Mouse (Mus musculus): ENCODE data around the gene Dag1.

The Dag1 gene

GRCm38 (mm10) chr9:108273485-108273884, 9.7 kb upstream of the Dag1 start:
- no peak for DNase-seq (ENCODE audit: low spot score)

- DNase-seq (ENCODE audit: low spot score) = no peak
Measured at GRCm38 (mm10) chr9:108272691-108273090, 8.9 kb upstream of the Dag1 start.

GRCm38 (mm10) chr9:108271941-108272340, 8.2 kb upstream of the Dag1 start:
- DNase-seq (ENCODE audit: low spot score) = no peak

GRCm38 (mm10) chr9:108268701-108269100, 4.9 kb upstream of the Dag1 start:
- peak; percentile 48 for DNase-seq (ENCODE audit: low spot score)

- DNase-seq (ENCODE audit: low spot score) = peak; percentile 44
Measured at GRCm38 (mm10) chr9:108267691-108268090, 3.9 kb upstream of the Dag1 start.

- DNase-seq (ENCODE audit: low spot score) = no peak
Measured at GRCm38 (mm10) chr9:108266261-108266935, 2.6 kb upstream of the Dag1 start.

GRCm38 (mm10) chr9:108264191-108264921, 598 bp upstream of the Dag1 start:
- DNase-seq (ENCODE audit: low spot score) = peak; percentile 75

GRCm38 (mm10) chr9:108263131-108263681, 552 bp downstream of the Dag1 start:
- no peak for DNase-seq (ENCODE audit: low spot score)

- DNase-seq (ENCODE audit: low spot score) = no peak
Measured at GRCm38 (mm10) chr9:108262494-108263049, 1.2 kb downstream of the Dag1 start.

- DNase-seq (ENCODE audit: low spot score) = no peak
Measured at GRCm38 (mm10) chr9:108261865-108262264, 1.9 kb downstream of the Dag1 start.

GRCm38 (mm10) chr9:108260526-108260925, 3.2 kb downstream of the Dag1 start:
- DNase-seq (ENCODE audit: low spot score) = no peak

- no peak for DNase-seq (ENCODE audit: low spot score)
Measured at GRCm38 (mm10) chr9:108252766-108253165, 11.0 kb downstream of the Dag1 start.

GRCm38 (mm10) chr9:108251877-108252276, 11.9 kb downstream of the Dag1 start:
- no peak for DNase-seq (ENCODE audit: low spot score)

GRCm38 (mm10) chr9:108248957-108249356, 14.8 kb downstream of the Dag1 start:
- DNase-seq (ENCODE audit: low spot score) = no peak

GRCm38 (mm10) chr9:108244984-108245383, 18.8 kb downstream of the Dag1 start:
- DNase-seq (ENCODE audit: low spot score) = no peak

GRCm38 (mm10) chr9:108244540-108244939, 19.2 kb downstream of the Dag1 start:
- no peak for DNase-seq (ENCODE audit: low spot score)

GRCm38 (mm10) chr9:108239951-108240350, 23.8 kb downstream of the Dag1 start:
- DNase-seq (ENCODE audit: low spot score) = no peak

- no peak for DNase-seq (ENCODE audit: low spot score)
Measured at GRCm38 (mm10) chr9:108238831-108239230, 24.9 kb downstream of the Dag1 start.

GRCm38 (mm10) chr9:108238402-108238801, 25.4 kb downstream of the Dag1 start:
- no peak for DNase-seq (ENCODE audit: low spot score)

- DNase-seq (ENCODE audit: low spot score) = no peak
Measured at GRCm38 (mm10) chr9:108234682-108235081, 29.1 kb downstream of the Dag1 start.

GRCm38 (mm10) chr9:108232908-108233307, 30.9 kb downstream of the Dag1 start:
- DNase-seq (ENCODE audit: low spot score) = no peak

GRCm38 (mm10) chr9:108227911-108228649, 35.7 kb downstream of the Dag1 start:
- no peak for DNase-seq (ENCODE audit: low spot score)
